Mouse (Mus musculus): Measurements from ENCODE around the gene Wdcp. TPM values are rescaled to one million over a fixed set of nuclear protein-coding genes. Genes with fewer than 3 reads are reported as not detected.

Gene Wdcp
- polyA plus RNA-seq (2021; fragmentation: Nextera tagmentation): 8.6 and 11.6 TPM in 2 replicates
- long read RNA-seq, experiment 1, partial matches to known transcripts: 0 of 7 reads
- long read RNA-seq, experiment 1, other reads (novel, unspliced or antisense): 6 of 7 reads
- long read RNA-seq, experiment 2, full-length matches to known transcripts: 18 of 21 reads
- long read RNA-seq, experiment 2, partial matches to known transcripts: 1 of 21 reads
- long read RNA-seq, experiment 2, other reads (novel, unspliced or antisense): 2 of 21 reads

DNA sequence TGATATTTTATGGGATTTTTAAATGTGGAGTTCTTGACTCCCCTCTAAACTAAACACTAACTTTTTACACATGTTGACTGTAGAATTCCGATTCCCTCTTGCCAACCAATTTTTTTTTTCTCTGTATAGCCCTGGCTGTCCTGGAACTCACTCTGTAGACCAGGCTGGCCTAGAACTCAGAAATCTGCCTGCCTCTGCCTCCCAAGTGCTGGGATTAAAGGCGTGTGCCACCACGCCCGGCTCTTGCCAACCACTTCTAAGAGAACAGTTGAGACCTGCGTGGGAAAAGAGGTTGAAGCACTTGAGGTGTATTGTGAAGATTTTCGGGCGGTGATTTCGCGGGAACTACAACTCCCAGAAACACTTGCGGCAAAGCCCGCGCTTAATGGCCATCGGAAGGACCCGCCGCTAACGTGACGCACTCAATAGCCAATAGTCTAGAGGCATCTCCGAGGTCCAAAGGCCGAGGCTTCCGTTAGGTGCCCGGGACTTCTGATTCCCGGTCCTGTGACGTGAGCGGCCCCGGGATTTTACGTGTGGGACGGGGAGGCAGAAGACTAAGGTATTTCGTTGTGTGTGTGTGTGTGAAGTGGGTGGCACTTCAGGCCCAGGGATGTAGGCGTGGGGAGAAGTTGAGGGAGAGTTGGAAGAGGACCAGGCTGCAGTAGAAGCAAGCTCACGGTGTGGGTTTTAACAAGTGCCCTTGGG lies at the start of gene Wdcp:
Wdcp (plus strand) TSS at position 414 of the 708 bp plus-strand sequence.

DNA sequence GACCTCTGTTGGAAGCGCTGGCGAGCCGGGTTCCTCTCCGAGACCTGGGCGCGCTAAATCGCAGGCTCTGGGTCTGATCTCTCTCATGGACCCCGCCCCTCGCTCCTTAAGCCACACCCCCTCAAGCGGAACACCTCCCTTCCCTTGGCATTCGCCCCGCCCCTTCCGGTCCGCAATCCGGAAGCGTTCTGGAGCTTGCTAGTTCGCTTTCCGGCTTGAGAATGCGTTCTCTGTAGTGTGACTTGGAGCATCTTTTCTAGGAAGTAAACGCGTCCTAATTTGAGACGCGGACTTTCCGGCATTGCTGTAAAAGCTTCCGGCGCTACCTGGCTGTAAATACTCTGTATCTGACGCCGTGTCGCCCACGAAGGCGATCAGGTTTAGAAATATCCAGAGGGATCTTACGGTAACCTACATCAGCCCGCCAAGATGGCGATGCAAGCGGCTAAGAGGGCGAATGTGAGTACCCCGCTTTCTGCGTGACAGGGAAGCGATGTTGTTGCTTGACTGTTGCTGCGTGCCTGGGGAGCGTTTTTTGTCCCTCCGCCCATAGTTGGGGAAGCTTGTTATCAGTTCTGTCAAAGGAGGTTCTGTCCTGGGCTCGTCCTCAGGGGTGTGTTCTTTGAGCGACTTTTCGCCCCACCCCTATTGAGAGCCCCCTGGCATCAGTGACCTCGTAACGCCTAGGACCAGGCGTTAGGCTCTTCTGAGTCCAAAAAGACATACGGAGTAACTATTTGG lies 25.6 kb upstream of the Wdcp start, which contains the start of gene Sf3b6:
Sf3b6 (plus strand) TSS at position 184 of the 741 bp plus-strand sequence.

GRCm38 (mm10) chr12:4841392-4841887 lies 1.7 kb upstream of the Wdcp start, which contains the start of gene Fkbp1b:
TSS of gene Fkbp1b (minus strand) at chr12:4841591.

GRCm38 (mm10) chr12:4874161-4874927 lies 31.2 kb downstream of the Wdcp start, which contains the start of gene Mfsd2b:
TSS of gene Mfsd2b (minus strand) at chr12:4874359.

GRCm38 (mm10) chr12:4906951-4907906 lies 64.1 kb downstream of the Wdcp start, which contains the start of gene Ubxn2a:
TSS of gene Ubxn2a (minus strand) at chr12:4907705.

Other genes with a start within 250 kb of the Wdcp start
- gene Fam228a, start 104.9 kb upstream of the Wdcp start, polyA plus RNA-seq (2021; fragmentation: Nextera tagmentation): 0.15 and 0.29 TPM in 2 replicates
- gene Pfn4, start 74.3 kb upstream of the Wdcp start, polyA plus RNA-seq (2021; fragmentation: Nextera tagmentation): 20.5 and 22.1 TPM in 2 replicates
- gene Fam228b, start 74.0 kb upstream of the Wdcp start, polyA plus RNA-seq (2021; fragmentation: Nextera tagmentation): 8.8 and 11.9 TPM in 2 replicates
- gene Sf3b6, start 25.8 kb upstream of the Wdcp start, polyA plus RNA-seq (2021; fragmentation: Nextera tagmentation): 148 and 151 TPM in 2 replicates
- gene Fkbp1b, start 1.7 kb upstream of the Wdcp start, polyA plus RNA-seq (2021; fragmentation: Nextera tagmentation): 78.4 and 87.8 TPM in 2 replicates
- gene Mfsd2b, start 31.1 kb downstream of the Wdcp start, polyA plus RNA-seq (2021; fragmentation: Nextera tagmentation): 0.10 TPM in 2 replicates
- 43.6 and 44.4 TPM in 2 replicates for gene Ubxn2a, start 64.4 kb downstream of the Wdcp start, polyA plus RNA-seq (2021; fragmentation: Nextera tagmentation)
- 1.1 TPM in 2 replicates for gene Atad2b, start 74.0 kb downstream of the Wdcp start, polyA plus RNA-seq (2021; fragmentation: Nextera tagmentation)

Data from layer of hippocampus, adult 6 months (tissue).